Mouse (Mus musculus) kidney, postnatal 14 days (tissue): ENCODE results near the gene Pcbp1.
"Not testable (repeated sequence)": the region's sequence is repeated elsewhere in the genome, so short reads cannot be mapped to it uniquely, and the experiment has no call there.

Experiments
- DNase-seq: peaks from one replicate; pipeline ENCODE4 v3.0.0; 2022; ENCODE audit warnings: mixed read lengths

Pcbp1 gene

GRCm38 (mm10) chr6:86493469-86494263 is 32.5 kb downstream of the Pcbp1 start:
- DNase-seq: no peak

GRCm38 (mm10) chr6:86490413-86490812 is 35.7 kb downstream of the Pcbp1 start:
- not testable (repeated sequence) for DNase-seq

- DNase-seq: no peak
These were observed 36.2 kb downstream of the Pcbp1 start for GRCm38 (mm10) chr6:86489945-86490344.

GRCm38 (mm10) chr6:86488149-86488485 is 38.0 kb downstream of the Pcbp1 start:
- DNase-seq: peak; percentile 31

GRCm38 (mm10) chr6:86487358-86488148 is 38.6 kb downstream of the Pcbp1 start:
- peak; percentile 84 for DNase-seq

- peak; percentile 70 for DNase-seq
These were observed 40.0 kb downstream of the Pcbp1 start for GRCm38 (mm10) chr6:86485943-86486640.

- DNase-seq: no peak
These were observed 44.2 kb downstream of the Pcbp1 start for GRCm38 (mm10) chr6:86481871-86482270.

GRCm38 (mm10) chr6:86480189-86480831 is 45.8 kb downstream of the Pcbp1 start:
- DNase-seq: peak; percentile 77

GRCm38 (mm10) chr6:86479816-86480188 is 46.3 kb downstream of the Pcbp1 start:
- no peak for DNase-seq

- DNase-seq: peak; percentile 80
These were observed 46.8 kb downstream of the Pcbp1 start for GRCm38 (mm10) chr6:86479311-86479710.

- no peak for DNase-seq
These were observed 49.2 kb downstream of the Pcbp1 start for GRCm38 (mm10) chr6:86476931-86477330.

GRCm38 (mm10) chr6:86475462-86476167 is 50.5 kb downstream of the Pcbp1 start:
- peak; percentile 43 for DNase-seq

- no peak for DNase-seq
These were observed 51.4 kb downstream of the Pcbp1 start for GRCm38 (mm10) chr6:86474646-86475181.
